Mouse (Mus musculus) gastrocnemius, adult 2 months (tissue): ENCODE measurements around the gene Morn1. TPM values are rescaled to one million over a fixed set of nuclear protein-coding genes. Genes with fewer than 3 reads are reported as not detected.

Source experiments
- DNase-seq: peaks from one replicate; pipeline ENCODE4 v3.0.0; 2022
- H3K27ac ChIP-seq: fragments of 200-600 bp; 2 replicates; pipeline ENCODE4 v1.8.1; 2022; ENCODE audit warnings: mild to moderate bottlenecking
- H3K4me3 ChIP-seq: fragments of 200-600 bp; 2 replicates; pipeline ENCODE4 v1.8.1; 2022; ENCODE audit warnings: mild to moderate bottlenecking, moderate library complexity
- CTCF ChIP-seq: fragments of 200-600 bp; IDR thresholded peaks from 2 replicates; pipeline ENCODE4 v1.8.1; 2022; ENCODE audit warnings: antibody characterized with exemption, mild to moderate bottlenecking, moderate library complexity
- intact Hi-C: fragments of 180-260 bp; cut with DNase I; formaldehyde crosslinking; loops from one replicate; pipeline ENCODE4 v1.15.1; 2025
- total RNA-seq, 2 experiments: library from RNA; stranded (reverse); gene quantifications; 2 replicates each; pipeline ENCODE4 v1.2.3; 2021

Morn1 gene
- total RNA-seq, 2 experiments from 2014 or later: 1.3 TPM

GRCm38 (mm10) chr4:155083553-155083952, 2.8 kb upstream of the Morn1 start:
- intact Hi-C loops: no loop called here
- no peak overlapping the region for H3K4me3 ChIP-seq
- no peak for DNase-seq
- H3K27ac ChIP-seq: no peak overlapping the region
- TF ChIP-seq CTCF: no peak

GRCm38 (mm10) chr4:155084351-155084750, 2.0 kb upstream of the Morn1 start:
- peak overlapping the region; percentile 93; the same call in 1 of the 2 replicates for H3K4me3 ChIP-seq
- no peak for TF ChIP-seq CTCF
- H3K27ac ChIP-seq: no peak overlapping the region
- DNase-seq: no peak
- intact Hi-C loops: no loop called here

GRCm38 (mm10) chr4:155085206-155086107, 920 bp upstream of the Morn1 start:
- TF ChIP-seq CTCF: no peak
- DNase-seq: no peak
- Histone ChIP-seq H3K27ac (peak overlapping the region; percentile 95), H3K4me3 (peak overlapping the region; percentile 93)
- intact Hi-C loops: no loop called here

GRCm38 (mm10) chr4:155089241-155089640, 2.9 kb downstream of the Morn1 start:
- intact Hi-C loops: no loop called here
- Histone ChIP-seq H3K27ac (no peak overlapping the region), H3K4me3 (no peak overlapping the region)
- no peak for DNase-seq
- no peak for TF ChIP-seq CTCF

- Histone ChIP-seq H3K4me3 (no peak overlapping the region), H3K27ac (no peak overlapping the region)
- no peak for TF ChIP-seq CTCF
- no peak for DNase-seq
- intact Hi-C loops: no loop called here
Measured at GRCm38 (mm10) chr4:155090147-155090546, 3.8 kb downstream of the Morn1 start.

GRCm38 (mm10) chr4:155090688-155091449, 4.5 kb downstream of the Morn1 start:
- H3K27ac ChIP-seq: no peak overlapping the region
- no peak for DNase-seq
- no peak overlapping the region for H3K4me3 ChIP-seq
- intact Hi-C loops: no loop called here
- TF ChIP-seq CTCF: no peak

GRCm38 (mm10) chr4:155092718-155093430, 6.5 kb downstream of the Morn1 start:
- intact Hi-C loops: no loop called here
- Histone ChIP-seq H3K27ac (no peak overlapping the region), H3K4me3 (no peak overlapping the region)
- TF ChIP-seq CTCF: no peak
- no peak for DNase-seq

- Histone ChIP-seq H3K27ac (no peak overlapping the region), H3K4me3 (no peak overlapping the region)
- DNase-seq: no peak
- intact Hi-C loops: no loop called here
- no peak for TF ChIP-seq CTCF
Measured at GRCm38 (mm10) chr4:155093431-155094149, 7.2 kb downstream of the Morn1 start.

GRCm38 (mm10) chr4:155094565-155094964, 8.2 kb downstream of the Morn1 start:
- H3K4me3 ChIP-seq: no peak overlapping the region
- intact Hi-C loops: no loop called here
- DNase-seq: peak; percentile 58
- peak; percentile 71 for TF ChIP-seq CTCF
- no peak overlapping the region for H3K27ac ChIP-seq

GRCm38 (mm10) chr4:155095238-155095900, 9.0 kb downstream of the Morn1 start:
- DNase-seq: peak; percentile 89
- Histone ChIP-seq H3K27ac (peak overlapping the region; percentile 74), H3K4me3 (no peak overlapping the region; the same call in 1 of the 2 replicates)
- intact Hi-C loops: loop anchor here (1.0 kb wide), 2 partner anchors 154 to 213 kb away; partner anchors contain the start of gene Faap20
- TF ChIP-seq CTCF: peak; percentile 100; the same call in 1 of the 2 replicates

- TF ChIP-seq CTCF: no peak
- Histone ChIP-seq H3K27ac (peak overlapping the region; percentile 74), H3K4me3 (no peak overlapping the region)
- no peak for DNase-seq
- intact Hi-C loops: loop anchor here (1.0 kb wide), 2 partner anchors 153 to 212 kb away; partner anchors contain the start of gene Faap20
Measured at GRCm38 (mm10) chr4:155095967-155096366, 9.6 kb downstream of the Morn1 start.
